Mouse (Mus musculus) left cerebral cortex, adult 8-10 months (tissue): ENCODE results near the gene Amotl2. TPM values are rescaled to one million over a fixed set of nuclear protein-coding genes. Genes with fewer than 3 reads are reported as not detected.

Source experiments
- DNase-seq, 2 experiments: peaks; one replicate each; pipeline ENCODE4 v3.0.0; 2022; ENCODE audit warnings: low spot score in 2 of 2
- total RNA-seq, 4 experiments: library from RNA; stranded (reverse); gene quantifications; 2 replicates each; pipeline ENCODE4 v1.2.4; 2022

The Amotl2 gene
- total RNA-seq, 4 experiments from 2014 or later: 16.5 to 25.1 (median 18.6) TPM

- no peak for DNase-seq
Observed at GRCm38 (mm10) chr9:102770190-102770589, 53.7 kb downstream of the Amotl2 start.

- DNase-seq: no peak
Observed at GRCm38 (mm10) chr9:102771308-102771895, 54.9 kb downstream of the Amotl2 start.

- no peak for DNase-seq
Observed at GRCm38 (mm10) chr9:102777631-102778591, 61.4 kb downstream of the Amotl2 start.

- DNase-seq: peak; percentile 42 to 49
Observed at GRCm38 (mm10) chr9:102779493-102779892, 63.0 kb downstream of the Amotl2 start.

Other genes starting within 250 kb of the Amotl2 start
- gene Ky, start 210.9 kb upstream of the Amotl2 start, total RNA-seq: 1 to 10 TPM; 1.7 to 5.1 (median 2.1) TPM
- gene Anapc13, start 90.4 kb upstream of the Amotl2 start, total RNA-seq: 100 to 1,000 TPM; 113 to 133 (median 120) TPM
- 10 to 100 TPM; 29.6 to 40.8 (median 32.6) TPM for gene Cep63, start 90.1 kb upstream of the Amotl2 start, total RNA-seq
- gene Ryk, start 118.2 kb downstream of the Amotl2 start, total RNA-seq: 10 to 100 TPM; 32.7 to 36.9 (median 34.2) TPM